Mouse (Mus musculus): ENCODE measurements around the gene Extl1. TPM values are rescaled to one million over a fixed set of nuclear protein-coding genes. Genes with fewer than 3 reads are reported as not detected.

Extl1 gene
- polyA plus RNA-seq, 1 experiment from 2014 or later, result 1.4 TPM

- Histone ChIP-seq H3K4me1 (replicated peaks) (no peaks in the 10 kb centered on the region), H3K4me3 (replicated peaks) (no peak overlapping the region), H3K36me3 (no peaks in the 10 kb centered on the region), H3K27me3 (replicated peaks) (no peaks in the 10 kb centered on the region), H3K9me3 (no peaks in the 10 kb centered on the region), H3K4me2 (replicated peaks) (no peak overlapping the region), H3K9ac (no peak overlapping the region), H3K27ac (no peak overlapping the region)
- WGBS, result 54% methylated on average over 16 of the region's 16 CpGs
- peak; percentile 69 for ATAC-seq
These were observed 67.3 kb downstream of the Extl1 start for GRCm38 (mm10) chr4:134316390-134316789.

- Histone ChIP-seq H3K27me3 (replicated peaks) (no peaks in the 10 kb centered on the region), H3K9ac (no peak overlapping the region), H3K4me1 (replicated peaks) (no peaks in the 10 kb centered on the region), H3K27ac (no peak overlapping the region), H3K9me3 (no peaks in the 10 kb centered on the region), H3K4me3 (replicated peaks) (no peak overlapping the region), H3K4me2 (replicated peaks) (no peak overlapping the region), H3K36me3 (no peaks in the 10 kb centered on the region)
- ATAC-seq, result no peak
- WGBS, result 65% methylated on average over 9 of the region's 9 CpGs
These were observed 68.2 kb downstream of the Extl1 start for GRCm38 (mm10) chr4:134315470-134315869.

GRCm38 (mm10) chr4:134314876-134315275, 68.8 kb downstream of the Extl1 start, which contains the start of gene Trim63:
Gene Trim63 (plus strand): TSS chr4:134315120.
- WGBS, result 30% methylated on average over 11 of the region's 11 CpGs
- ATAC-seq, result no peak
- Histone ChIP-seq H3K4me3 (replicated peaks) (no peak within 1 kb of the TSS), H3K4me1 (replicated peaks) (no peaks in the 10 kb centered on the region), H3K9me3 (no peaks in the 10 kb centered on the region), H3K9ac (no peak within 1 kb of the TSS), H3K4me2 (replicated peaks) (no peak within 1 kb of the TSS), H3K36me3 (no peaks in the 10 kb centered on the region), H3K27me3 (replicated peaks) (no peaks in the 10 kb centered on the region), H3K27ac (no peak within 1 kb of the TSS)

- 80% methylated on average over 4 of the region's 4 CpGs for WGBS
These were observed 69.5 kb downstream of the Extl1 start for GRCm38 (mm10) chr4:134314081-134314655.

GRCm38 (mm10) chr4:134312901-134313300, 70.7 kb downstream of the Extl1 start:
- H3K27ac ChIP-seq, result no peak overlapping the region

More at GRCm38 (mm10) chr4:134314081-134314655, 69.5 kb downstream of the Extl1 start:
- no peaks in the 10 kb centered on the region for H3K36me3 ChIP-seq
- H3K4me1 ChIP-seq (replicated peaks), result no peaks in the 10 kb centered on the region
- no peak overlapping the region for H3K4me3 ChIP-seq (replicated peaks)
- no peak overlapping the region for H3K27ac ChIP-seq
- ATAC-seq, result no peak
- H3K9me3 ChIP-seq, result no peaks in the 10 kb centered on the region
- H3K4me2 ChIP-seq (replicated peaks), result no peak overlapping the region
- no peaks in the 10 kb centered on the region for H3K27me3 ChIP-seq (replicated peaks)
- no peak overlapping the region for H3K9ac ChIP-seq

GRCm38 (mm10) chr4:134312341-134312740, 71.3 kb downstream of the Extl1 start:
- 92% methylated on average over 5 of the region's 5 CpGs for WGBS
- H3K36me3 ChIP-seq, result no peaks in the 10 kb centered on the region
- no peak for ATAC-seq
- no peak overlapping the region for H3K9ac ChIP-seq
- H3K27ac ChIP-seq, result no peak overlapping the region
- no peaks in the 10 kb centered on the region for H3K9me3 ChIP-seq
- H3K4me2 ChIP-seq (replicated peaks), result no peak overlapping the region
- peaks cover 10% of the 10 kb centered on the region for H3K4me1 ChIP-seq (replicated peaks)
- H3K27me3 ChIP-seq (replicated peaks), result no peaks in the 10 kb centered on the region
- no peak overlapping the region for H3K4me3 ChIP-seq (replicated peaks)

More at GRCm38 (mm10) chr4:134312901-134313300, 70.7 kb downstream of the Extl1 start:
- Histone ChIP-seq H3K9ac (no peak overlapping the region), H3K4me1 (replicated peaks) (peaks cover 4% of the 10 kb centered on the region; the same call in 1 of the 2 replicates), H3K4me3 (replicated peaks) (no peak overlapping the region), H3K9me3 (no peaks in the 10 kb centered on the region), H3K4me2 (replicated peaks) (no peak overlapping the region), H3K36me3 (no peaks in the 10 kb centered on the region), H3K27me3 (replicated peaks) (no peaks in the 10 kb centered on the region)
- WGBS, result 94% methylated on average over 6 of the region's 6 CpGs
- no peak for ATAC-seq

GRCm38 (mm10) chr4:134311784-134312183, 71.9 kb downstream of the Extl1 start:
- H3K4me1 ChIP-seq (replicated peaks), result peaks cover 13% of the 10 kb centered on the region
- WGBS, result 75% methylated on average over 9 of the region's 9 CpGs

GRCm38 (mm10) chr4:134310656-134311055, 73.0 kb downstream of the Extl1 start:
- H3K27me3 ChIP-seq (replicated peaks), result no peaks in the 10 kb centered on the region
- no peak overlapping the region for H3K4me3 ChIP-seq (replicated peaks)
- H3K36me3 ChIP-seq, result no peaks in the 10 kb centered on the region
- no peak overlapping the region for H3K9ac ChIP-seq
- 87% methylated on average over 9 of the region's 9 CpGs for WGBS
- H3K27ac ChIP-seq, result no peak overlapping the region
- no peak for ATAC-seq
- H3K4me1 ChIP-seq (replicated peaks), result peaks cover 15% of the 10 kb centered on the region
- H3K4me2 ChIP-seq (replicated peaks), result no peak overlapping the region
- no peaks in the 10 kb centered on the region for H3K9me3 ChIP-seq

More at GRCm38 (mm10) chr4:134311784-134312183, 71.9 kb downstream of the Extl1 start:
- Histone ChIP-seq H3K27ac (no peak overlapping the region), H3K36me3 (no peaks in the 10 kb centered on the region), H3K4me3 (replicated peaks) (no peak overlapping the region), H3K4me2 (replicated peaks) (no peak overlapping the region), H3K9ac (no peak overlapping the region), H3K9me3 (no peaks in the 10 kb centered on the region), H3K27me3 (replicated peaks) (no peaks in the 10 kb centered on the region)
- no peak for ATAC-seq

- no peaks in the 10 kb centered on the region for H3K36me3 ChIP-seq
- no peak overlapping the region for H3K9ac ChIP-seq
- H3K4me2 ChIP-seq (replicated peaks), result no peak overlapping the region
- no peaks in the 10 kb centered on the region for H3K27me3 ChIP-seq (replicated peaks)
- no peak overlapping the region for H3K4me3 ChIP-seq (replicated peaks)
- no peak for ATAC-seq
- no peak overlapping the region for H3K27ac ChIP-seq
- WGBS, result 89% methylated on average over 7 of the region's 7 CpGs
- no peaks in the 10 kb centered on the region for H3K9me3 ChIP-seq
- peaks cover 15% of the 10 kb centered on the region for H3K4me1 ChIP-seq (replicated peaks)
These were observed 73.5 kb downstream of the Extl1 start for GRCm38 (mm10) chr4:134310106-134310505.

- 4% methylated on average over 12 of the region's 12 CpGs for WGBS
- H3K27ac ChIP-seq, result peak overlapping the region; percentile 51
- no peak overlapping the region for H3K9ac ChIP-seq
- H3K27me3 ChIP-seq (replicated peaks), result no peaks in the 10 kb centered on the region
- H3K36me3 ChIP-seq, result no peaks in the 10 kb centered on the region
- no peak overlapping the region for H3K4me3 ChIP-seq (replicated peaks)
- ATAC-seq, result peak; percentile 88
- H3K4me1 ChIP-seq (replicated peaks), result peaks cover 15% of the 10 kb centered on the region
- H3K9me3 ChIP-seq, result no peaks in the 10 kb centered on the region
- peak overlapping the region; percentile 45 for H3K4me2 ChIP-seq (replicated peaks)
These were observed 76.1 kb downstream of the Extl1 start for GRCm38 (mm10) chr4:134307367-134308072.

- ATAC-seq, result peak; percentile 73
- no peaks in the 10 kb centered on the region for H3K27me3 ChIP-seq (replicated peaks)
- H3K4me3 ChIP-seq (replicated peaks), result no peak overlapping the region
- no peaks in the 10 kb centered on the region for H3K9me3 ChIP-seq
- peak overlapping the region; percentile 45; the same call in 1 of the 2 replicates for H3K4me2 ChIP-seq (replicated peaks)
- H3K36me3 ChIP-seq, result no peaks in the 10 kb centered on the region
- peaks cover 15% of the 10 kb centered on the region for H3K4me1 ChIP-seq (replicated peaks)
- H3K27ac ChIP-seq, result peak overlapping the region; percentile 51
- WGBS, result 48% methylated on average over 2 of the region's 2 CpGs
- no peak overlapping the region for H3K9ac ChIP-seq
These were observed 76.7 kb downstream of the Extl1 start for GRCm38 (mm10) chr4:134306963-134307362.

Data from intestine, embryonic 15.5 days (tissue).